Mouse (Mus musculus): ENCODE data around the gene Bard1. TPM values are rescaled to one million over a fixed set of nuclear protein-coding genes. Genes with fewer than 3 reads are reported as not detected.

Gene Bard1
- polyA plus RNA-seq (2014; fragmentation: Illumina TruSeq; extraction: RNeasy Lipid Tissue Mini Kit (QIAGEN cat#74804); ENCODE audit: low read depth, low replicate concordance): 0.32 TPM

GRCm38 (mm10) chr1:71102344-71103173 is at the start of gene Bard1:
Gene Bard1 (minus strand): TSS chr1:71103146.

Data from kidney, adult 10 weeks (tissue).